Mouse (Mus musculus) lung, postnatal 10 days (tissue): ENCODE data around the gene Sh2d5.
A peak's percentile ranks its signal among the peaks of the same experiment; 100 is the strongest.

Experiments
- DNase-seq: peaks from one replicate; pipeline ENCODE4 v3.0.0; 2021

Gene Sh2d5

DNA sequence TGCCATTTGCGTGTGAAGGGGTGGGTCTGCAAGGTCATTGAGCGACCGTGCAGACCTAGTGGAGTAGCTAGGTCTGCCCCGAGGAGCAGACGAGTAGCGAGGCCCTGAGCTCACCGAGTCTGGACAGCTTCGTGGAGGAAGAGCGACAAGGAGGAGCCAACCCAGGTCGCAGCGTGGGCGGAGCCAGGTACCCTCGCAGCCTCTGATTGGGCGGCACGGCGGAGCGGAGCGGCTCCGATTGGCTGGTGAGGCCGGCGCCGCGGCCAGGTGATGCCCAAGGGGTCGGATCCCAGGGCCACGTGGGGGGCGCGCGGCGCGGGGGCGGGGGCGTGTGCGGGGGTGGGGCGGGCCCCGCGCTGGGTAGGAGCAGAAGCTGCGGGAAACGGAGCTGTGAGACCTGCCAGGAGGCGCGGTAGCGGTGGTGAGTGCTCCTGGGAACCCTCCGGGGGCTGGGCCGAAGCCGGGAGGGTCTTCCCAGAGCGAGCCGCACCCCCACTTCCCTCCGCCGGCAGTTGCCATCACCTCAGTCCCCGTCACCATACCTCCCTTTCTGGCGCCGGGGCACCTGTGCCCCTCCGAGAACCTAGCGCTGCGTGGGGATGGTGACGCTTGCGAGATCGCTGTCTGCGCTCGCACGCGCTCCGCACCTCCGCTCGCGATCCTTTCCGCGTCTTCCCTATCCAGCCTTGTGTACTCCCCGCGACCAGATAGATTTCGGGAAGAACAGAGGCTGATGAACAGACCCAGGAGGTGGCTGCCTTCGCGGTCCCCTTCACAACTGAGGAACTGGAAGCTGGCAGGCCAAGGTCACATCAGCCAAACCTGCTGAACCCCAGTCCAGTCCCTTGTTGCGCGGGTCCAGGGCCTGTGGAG is at the start of gene Sh2d5, which contains the start of gene Kif17:
Gene Sh2d5, plus strand, starts transcription at position 316 of the 873 bp plus-strand sequence.
Gene Kif17, plus strand, starts transcription at position 348 of the 873 bp plus-strand sequence.
- DNase-seq: peak; percentile 62

DNA sequence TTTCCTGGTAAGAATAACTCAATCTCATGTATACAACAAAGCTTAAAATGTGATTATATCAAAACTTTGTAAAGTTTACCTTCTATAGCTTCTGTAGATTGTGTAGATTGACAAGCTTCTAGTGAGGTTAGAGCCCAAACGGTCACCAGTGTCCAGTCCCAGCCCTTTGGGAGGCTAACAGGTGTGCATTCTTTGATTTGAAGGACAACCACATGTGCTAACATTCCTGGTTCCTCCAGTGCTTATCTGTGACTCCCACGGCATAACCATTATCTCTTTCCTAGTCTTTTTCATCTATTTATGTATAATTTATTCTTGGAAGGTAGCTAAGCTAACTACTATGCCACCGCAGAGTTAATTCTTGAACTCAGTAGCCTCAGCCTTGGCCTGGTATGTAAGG is 49.4 kb upstream of the Sh2d5 start:
- DNase-seq: no peak

DNA sequence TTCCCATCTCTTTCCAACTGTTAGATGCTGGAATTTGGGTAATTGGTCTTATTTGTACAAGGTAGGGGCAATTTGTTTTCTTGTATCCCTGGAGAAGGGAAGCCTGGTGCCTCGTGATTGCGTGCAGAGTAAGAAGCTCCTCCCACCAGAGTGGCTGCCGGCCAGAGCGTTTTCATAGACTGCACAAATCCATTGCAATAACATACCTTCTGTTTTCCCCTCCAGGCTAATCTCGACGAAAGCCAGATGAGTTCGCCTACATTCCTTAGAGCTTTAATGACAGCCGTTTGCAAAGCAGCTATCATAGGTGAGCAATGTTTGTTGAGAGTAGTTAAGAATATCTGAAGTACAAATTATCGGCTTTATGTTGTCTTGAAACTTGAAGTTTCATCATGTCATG is 48.5 kb upstream of the Sh2d5 start:
- DNase-seq: no peak

DNA sequence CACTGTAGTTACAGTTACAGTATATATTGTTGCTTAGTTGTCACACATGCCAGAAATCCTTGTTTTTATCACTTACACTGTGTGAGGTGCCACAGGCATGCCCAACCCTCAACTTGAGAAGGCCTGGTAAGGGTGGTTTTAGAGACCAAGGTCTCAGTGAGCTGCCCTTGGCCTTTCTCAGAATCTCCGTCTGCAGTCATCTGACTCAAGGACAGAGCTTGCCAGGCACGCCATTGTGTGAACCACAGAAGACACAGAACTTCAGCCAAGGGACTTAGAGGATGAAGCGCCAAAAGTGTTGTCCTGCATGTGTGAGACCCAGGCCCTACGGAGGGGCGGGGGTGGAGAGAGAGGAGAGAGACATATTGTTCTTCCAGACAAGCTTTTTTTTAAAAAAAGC is 40.1 kb upstream of the Sh2d5 start:
- no peak for DNase-seq

DNA sequence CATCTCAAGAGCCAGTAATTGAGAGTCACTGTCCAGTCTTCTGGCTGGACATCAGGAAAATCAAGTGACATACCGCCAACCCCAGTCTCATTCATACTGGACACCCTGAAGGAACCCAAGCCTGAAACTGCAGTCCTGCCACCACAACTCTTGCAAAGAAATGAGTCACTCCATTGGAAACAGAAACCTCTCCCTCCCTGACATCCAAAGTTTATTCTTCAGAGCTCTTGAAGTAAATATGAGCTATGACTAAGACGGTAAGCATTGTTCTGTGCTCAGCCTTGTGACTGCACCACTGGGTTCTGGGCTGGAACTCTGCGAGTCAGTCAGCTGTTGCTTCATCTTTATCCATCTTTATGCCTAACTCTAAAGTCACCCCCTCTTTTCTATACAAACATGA is 36.3 kb upstream of the Sh2d5 start:
- peak; percentile 52 for DNase-seq

DNA sequence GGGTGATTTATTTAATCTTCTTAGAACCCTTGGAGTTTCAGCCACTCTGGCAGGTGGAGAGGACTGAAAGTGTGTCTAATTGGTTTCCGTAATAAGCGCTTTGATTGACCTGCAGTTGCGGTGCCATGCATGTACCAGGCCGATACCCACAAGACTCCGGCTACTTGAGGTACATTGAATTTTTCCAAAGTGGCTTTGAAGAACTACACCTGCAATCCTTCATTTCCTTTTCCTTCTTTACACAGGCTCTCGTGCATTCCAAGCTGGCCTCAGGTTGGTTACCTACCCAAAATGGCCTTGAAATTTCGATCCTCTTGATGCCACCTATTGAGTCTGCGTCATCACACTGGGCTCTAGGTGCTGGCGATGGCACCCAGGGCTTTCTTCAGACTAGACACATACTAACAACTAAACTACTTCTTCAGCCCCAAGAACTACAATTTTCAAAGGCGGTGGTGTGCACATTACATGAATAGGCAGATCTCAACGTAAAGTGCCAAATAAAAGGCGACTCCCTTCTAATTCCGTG is 34.5 kb upstream of the Sh2d5 start:
- peak; percentile 22 for DNase-seq

DNA sequence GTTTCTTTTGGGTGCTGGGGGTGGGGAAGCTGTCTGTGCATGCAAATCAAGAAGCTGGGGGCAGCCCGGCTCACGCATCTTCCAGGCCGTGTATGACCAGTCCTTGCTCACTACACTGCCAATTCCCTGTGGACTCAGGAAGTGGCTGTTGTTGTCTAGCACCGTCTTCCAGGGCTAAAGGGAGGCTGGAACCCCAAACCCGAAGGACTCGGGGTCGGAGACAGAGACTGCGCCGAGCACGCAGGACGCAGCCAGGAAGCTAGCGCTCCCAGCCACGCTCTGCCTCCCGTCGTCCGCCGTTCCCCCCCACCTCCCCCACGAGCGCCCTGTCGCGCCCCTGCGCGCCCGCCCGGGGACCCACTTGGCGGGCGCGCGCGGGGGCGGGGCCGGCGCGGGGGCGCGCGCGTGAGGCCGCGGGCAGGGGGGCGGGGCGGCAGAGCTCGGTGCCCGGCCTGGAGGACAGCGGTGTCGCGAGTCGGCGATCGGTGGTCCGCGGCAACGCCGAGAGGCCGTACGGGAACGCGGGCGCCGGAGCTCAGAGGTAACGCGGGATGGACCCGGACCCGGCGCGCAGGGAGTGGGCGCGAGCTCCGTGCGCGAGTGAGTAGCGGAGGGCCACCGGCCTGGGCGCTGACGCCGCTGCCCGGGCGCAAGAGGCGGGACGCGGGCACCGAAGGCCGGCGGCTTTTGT is 33.9 kb upstream of the Sh2d5 start, which contains the start of gene Hp1bp3:
Gene Hp1bp3, plus strand, starts transcription at position 97 of the 691 bp plus-strand sequence.
- DNase-seq: peak; percentile 87

DNA sequence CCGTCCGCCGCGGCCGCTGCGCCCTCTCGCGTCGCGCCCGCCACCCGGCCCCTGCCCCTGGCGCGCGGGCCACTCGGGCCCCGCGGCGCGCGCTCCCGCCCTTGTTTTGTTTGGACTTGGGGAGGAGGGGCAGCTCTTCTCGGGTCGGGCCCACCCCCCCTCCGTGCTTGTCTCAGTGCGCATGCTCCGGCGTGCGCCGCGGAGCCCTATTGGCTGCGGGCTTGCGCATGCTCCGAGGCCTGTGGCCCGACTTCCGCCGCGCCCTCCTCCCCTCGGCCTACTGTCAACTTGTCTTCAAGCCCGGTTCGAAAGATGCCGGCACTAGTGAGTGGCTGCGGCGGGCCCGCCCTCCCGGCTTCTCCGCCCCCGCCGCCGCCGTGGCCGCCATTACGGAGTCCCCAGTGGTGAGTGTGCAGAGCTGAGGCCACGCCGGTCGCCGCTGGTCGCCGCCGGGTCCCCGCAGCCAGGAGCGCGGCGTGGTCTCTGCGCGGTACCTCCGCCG is 33.3 kb upstream of the Sh2d5 start:
- DNase-seq: peak; percentile 99

DNA sequence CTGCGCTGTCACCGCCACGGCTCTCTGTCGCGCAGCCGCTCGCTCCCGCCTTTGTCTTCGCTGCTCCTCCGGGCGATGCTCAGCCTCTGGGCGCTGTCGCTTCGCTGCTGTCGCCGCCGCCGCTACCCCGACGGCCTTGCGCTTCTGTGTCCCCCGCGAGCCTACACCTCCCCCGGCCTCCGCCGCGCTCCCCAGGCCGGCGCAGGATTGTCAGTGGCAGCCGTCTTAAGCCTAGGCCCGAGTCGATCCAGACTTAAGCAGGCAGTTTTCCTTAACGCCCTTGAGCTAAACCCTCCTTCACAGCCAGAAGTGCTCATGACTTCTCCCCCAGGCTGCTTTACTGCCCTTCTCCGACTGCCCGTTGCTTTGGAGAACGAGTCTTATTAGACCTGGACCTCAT is 32.8 kb upstream of the Sh2d5 start:
- peak; percentile 42 for DNase-seq

DNA sequence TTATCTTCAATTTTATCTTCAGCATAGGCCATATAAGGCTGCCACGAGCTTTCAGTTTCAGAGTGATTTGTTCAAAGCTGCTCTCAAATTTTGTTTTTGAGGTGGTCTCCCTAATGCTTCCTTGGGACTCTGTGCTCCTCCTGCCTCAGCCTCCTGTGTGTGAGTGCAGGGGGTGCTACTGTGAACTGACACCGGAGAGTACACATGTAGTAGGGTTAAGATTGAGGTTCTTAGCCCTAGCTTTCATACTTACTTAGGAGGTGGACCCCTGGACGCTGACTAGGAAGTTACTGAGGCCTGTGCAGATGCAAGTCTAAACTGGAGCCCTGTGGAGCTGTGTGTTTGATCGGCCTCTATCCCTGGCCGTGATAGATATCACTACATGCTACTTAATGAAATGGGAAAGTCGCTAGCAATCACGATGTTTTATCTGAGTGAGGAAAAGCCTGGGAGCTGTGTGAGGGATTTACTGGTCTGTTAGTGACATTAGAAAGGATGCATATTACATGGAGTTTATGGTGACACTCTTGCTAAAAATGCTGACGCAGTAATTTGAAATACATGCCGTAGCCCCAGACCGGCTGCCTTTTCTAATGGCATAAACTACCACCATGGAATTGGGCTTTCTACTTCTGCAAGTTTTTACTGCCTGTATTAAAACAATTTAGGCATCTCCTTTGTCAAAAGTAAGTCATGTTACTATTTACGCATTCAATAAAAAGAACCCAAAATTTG is 32.1 kb upstream of the Sh2d5 start:
- no peak for DNase-seq

DNA sequence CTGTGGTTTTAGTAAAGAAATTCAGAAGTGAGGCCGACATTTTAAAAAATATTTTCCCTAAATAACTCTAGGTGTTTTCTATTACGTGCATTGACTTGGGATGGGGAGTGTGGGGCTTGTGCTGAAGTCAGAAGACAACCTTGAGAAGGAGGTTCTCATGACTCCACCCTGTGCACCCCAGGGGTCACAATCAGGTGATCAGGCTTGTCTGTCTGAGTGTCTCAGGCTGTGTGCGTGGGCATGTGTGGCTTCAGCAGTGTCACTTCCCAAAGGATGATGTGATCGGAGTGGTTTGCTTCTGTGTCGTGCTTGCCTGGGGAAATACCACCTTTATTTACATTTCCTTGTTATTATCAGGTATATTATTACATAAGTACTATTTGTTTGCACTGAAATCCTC is 30.9 kb upstream of the Sh2d5 start:
- no peak for DNase-seq

DNA sequence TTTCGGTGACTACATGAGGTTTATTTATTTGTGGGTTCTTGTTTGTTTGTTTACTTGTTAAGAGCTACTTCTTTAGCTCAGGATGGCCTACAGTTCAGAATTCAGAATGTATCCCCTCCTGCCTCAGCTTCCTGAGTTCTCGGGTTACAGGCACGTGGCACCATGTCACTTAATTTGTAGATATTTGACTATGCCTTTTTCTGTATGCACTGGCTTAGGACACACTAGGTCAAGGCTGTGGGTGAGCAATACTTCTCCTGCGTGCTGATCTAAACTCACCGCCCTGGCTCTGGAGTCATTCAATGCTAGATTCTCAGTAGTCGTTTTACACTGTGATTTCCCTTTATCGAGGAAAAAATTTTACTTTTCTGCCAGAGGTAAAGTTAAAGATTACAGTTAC is 29.4 kb upstream of the Sh2d5 start:
- no peak for DNase-seq

DNA sequence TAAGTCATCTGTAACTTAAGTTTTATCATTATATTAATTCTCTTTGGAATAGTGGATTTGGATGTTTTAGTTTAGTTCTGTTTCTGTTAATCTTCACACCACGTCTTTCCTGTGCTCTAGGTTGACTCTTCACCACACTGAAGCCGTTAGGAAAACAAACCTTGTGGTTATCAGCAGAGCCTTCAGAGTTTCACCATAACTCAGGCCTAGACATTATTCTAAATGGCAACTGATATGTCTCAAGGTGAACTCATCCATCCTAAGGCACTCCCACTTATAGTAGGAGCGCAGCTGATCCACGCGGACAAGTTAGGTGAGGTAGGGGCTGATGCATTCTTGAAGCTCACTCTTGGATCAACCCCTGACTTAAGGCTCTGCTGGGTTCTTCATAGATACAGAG is 28.8 kb upstream of the Sh2d5 start:
- no peak for DNase-seq

DNA sequence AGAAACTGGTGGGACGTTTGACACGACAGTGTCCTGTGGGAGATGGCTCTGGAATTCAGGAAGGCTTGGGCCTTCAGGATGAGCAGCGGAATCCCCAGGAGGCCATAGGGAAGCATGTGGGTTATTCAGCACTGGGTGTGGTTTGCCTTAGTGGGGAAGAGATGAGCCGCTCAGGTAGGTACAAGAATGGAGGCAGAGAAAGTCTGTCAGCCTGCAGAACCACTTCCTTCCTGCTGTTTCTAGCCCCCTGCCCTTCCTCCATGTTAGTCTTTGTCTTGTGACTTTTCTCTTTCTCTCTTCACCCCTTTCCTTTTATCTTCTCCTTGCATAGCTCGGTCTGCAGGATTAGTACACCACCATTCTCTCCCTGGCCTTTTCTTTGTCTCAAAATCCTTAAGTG is 27.8 kb upstream of the Sh2d5 start:
- DNase-seq: no peak

DNA sequence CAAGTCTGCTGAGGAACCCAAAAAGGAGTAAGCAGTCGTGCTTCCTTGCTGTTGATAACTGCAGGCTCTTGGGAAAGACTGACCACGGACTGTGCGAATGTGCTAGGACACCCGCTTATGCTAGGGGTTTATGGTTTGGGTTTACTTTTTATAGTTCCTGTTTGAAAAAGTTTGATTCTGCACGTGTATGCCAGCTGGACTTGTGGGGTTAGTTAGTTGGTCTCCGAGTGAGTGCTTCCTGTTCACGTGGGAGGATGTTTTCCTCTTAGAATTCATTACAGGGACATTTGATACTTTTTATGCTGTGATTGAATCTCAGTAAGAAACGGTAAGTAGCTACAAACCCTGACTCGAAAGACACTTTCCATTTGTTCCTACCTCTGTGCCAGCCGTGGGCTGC is 26.6 kb upstream of the Sh2d5 start:
- no peak for DNase-seq

DNA sequence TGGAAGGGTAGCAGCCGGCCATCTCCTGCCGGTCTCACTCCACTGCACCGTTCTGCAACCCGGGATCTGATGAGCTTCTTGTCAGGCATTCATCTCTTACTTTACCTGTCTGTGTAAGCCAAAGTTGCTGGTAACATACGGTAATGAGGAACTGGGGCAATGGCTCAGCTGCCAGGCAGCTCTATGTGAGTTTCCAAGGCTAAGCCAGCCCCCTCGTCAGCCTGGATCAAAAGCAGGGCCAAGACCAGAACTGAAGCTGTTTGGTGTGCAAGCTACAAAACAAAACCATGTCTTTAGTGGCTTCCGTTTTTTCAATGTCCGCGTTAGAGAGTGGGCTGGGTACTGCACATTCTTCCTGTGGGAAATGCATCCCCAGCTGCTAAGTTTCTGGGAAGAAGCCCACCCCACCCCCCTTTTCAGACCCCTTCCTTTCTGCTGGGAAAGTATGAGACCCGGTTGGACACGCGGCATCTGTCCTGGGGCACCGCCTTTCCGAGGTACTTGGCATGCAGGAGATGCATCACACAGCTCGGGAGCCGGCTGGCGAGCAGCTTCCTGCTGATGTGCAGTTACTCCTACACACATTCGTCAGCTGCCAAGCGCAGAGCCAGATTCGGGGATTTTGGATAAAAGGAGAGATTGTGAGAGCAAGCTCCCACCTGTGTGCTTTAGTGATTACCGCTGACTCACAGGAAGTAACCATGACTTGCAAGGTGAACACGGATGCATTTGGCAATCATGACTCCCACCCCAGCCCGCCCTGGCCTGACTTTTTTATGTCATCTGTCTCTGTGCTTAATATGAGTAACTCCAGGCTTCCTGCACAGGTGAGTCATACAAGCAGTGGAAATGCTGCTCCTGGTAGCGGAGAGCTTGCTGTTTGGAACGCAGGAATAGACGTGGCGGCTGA is 3.2 kb upstream of the Sh2d5 start:
- no peak for DNase-seq

DNA sequence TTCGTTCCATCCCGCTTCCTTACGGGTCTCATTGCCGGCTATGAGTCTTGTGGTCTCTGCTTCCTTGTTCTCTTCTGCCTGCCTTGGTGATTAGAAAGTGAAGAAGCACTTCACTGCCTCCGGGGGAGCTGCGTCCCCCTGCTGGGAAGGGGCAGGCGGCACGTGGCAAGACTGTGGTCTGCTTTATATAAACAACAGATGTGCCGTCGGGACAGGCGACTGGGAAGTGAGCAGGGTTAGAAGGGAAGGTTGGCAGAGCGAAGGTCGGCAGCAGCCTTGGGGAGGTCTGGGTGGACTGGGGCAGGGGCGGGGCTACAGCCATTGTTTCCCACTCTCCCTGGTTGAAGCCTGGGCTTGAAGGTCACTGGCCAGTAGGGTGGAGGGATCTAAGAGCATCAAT is 1.6 kb downstream of the Sh2d5 start:
- DNase-seq: peak; percentile 45

DNA sequence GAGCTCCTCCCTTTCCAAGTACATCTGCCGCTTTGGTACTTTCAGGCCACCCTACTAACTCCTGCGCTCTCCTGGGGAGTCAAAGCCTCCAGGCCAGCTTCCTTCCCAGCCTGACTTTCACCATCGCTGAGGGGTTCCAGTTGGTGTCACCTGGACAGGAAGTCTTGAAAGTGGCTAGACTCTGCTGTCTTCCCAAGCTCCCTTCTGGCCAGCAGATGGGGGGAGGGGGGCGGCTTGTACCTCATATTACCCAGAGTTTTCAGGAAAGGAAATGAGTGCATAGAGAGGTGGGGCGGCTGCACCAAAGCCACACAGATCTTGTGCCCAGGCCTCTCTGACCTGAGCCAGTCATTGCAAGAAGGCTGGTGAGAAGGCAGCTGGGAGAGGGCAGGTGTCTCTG is 2.0 kb downstream of the Sh2d5 start:
- DNase-seq: no peak

DNA sequence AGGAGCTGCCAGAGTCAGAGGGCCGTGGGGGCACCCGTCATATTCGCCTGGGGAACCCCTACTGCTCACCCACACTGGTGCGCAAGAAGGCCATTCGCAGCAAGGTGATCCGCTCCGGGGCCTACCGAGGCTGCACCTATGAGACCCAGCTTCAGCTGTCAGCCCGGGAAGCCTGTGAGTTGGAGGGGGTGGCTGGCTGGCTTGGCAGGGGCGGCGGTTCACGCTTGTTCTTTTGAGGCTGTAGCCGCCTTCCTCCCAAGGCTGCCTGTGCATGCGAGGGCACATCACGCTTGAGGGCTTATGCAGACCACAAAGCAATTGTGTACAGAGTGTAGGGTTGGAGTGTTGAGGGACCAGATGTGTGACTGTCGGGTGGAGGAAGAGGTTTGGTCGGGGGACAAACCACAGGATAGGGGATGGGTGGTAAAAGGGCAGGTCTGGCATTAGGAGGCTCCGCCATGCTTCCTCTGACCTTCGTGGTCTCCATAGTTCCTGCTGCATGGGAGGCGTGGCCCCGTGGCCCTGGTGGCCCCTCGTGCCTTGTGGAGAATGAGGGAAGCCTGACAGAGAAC is 7.0 kb downstream of the Sh2d5 start:
- no peak for DNase-seq

DNA sequence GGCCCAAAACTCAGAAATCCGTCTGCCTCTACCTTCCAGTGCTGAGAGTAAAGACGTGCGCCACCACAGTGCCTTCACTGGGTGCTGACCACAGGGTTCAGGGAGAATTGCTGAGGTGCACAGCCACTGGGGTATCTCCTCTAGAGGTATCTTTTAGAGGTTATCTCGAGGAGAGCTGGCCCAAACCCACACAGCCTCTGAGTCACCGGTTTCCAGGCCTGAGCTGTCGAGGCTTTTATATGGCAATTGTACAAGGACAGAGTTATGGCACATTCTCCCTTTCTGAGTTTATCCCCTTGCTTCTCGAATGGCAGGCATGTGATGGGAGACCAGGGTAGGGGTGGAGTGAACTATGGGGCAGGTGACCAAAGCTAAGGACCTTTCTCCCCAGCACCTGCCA is 8.5 kb downstream of the Sh2d5 start:
- no peak for DNase-seq

DNA sequence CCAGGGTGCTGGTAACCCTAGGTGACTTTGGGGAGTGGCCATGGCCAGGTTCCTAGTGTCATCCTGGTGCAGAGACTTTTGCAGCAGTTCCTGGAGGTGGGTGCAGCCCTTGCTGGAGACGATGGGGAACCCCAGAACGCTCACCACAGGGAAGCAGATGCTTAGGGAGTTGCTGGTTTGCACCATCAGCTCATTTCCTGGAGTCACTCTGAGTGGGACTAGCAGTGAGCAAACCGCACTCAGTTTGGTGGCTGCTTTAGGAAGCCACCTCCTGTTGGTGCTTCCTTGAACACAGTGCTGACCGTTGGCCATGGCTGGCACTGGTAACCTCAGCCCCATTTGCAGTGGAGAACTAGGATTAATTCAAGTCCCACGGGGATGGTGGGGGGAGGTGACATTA is 9.3 kb downstream of the Sh2d5 start:
- no peak for DNase-seq
